Mouse (Mus musculus): ENCODE results near the gene Azin2.

GRCm38 (mm10) chr4:128993675-128994074 lies 31.4 kb upstream of the Azin2 start:
- TF ChIP-seq POLR2A (IDR thresholded peaks at IDR 0.05; ENCODE audit: low read depth, low read length), result no peak
- no peak for TF ChIP-seq BHLHE40 (IDR thresholded peaks at IDR 0.05; ENCODE audit: low read depth, low read length)
- TF ChIP-seq CTCF (conservative IDR thresholded peaks at IDR 0.05 in 1 of 2, IDR thresholded peaks at IDR 0.05 in 1 of 2; ENCODE audit: low read depth in 2 of 2, low read length in 2 of 2), result no peak
- no peak for TF ChIP-seq ETS1 (conservative IDR thresholded peaks at IDR 0.05; ENCODE audit: low read depth, low read length)
- TF ChIP-seq UBTF (IDR thresholded peaks at IDR 0.05; ENCODE audit: low read depth, low read length), result no peak
- no peak for TF ChIP-seq MAX (IDR thresholded peaks at IDR 0.05; ENCODE audit: low read length)
- TF ChIP-seq NELFE (IDR thresholded peaks at IDR 0.05; ENCODE audit: low read depth, low read length), result no peak
- no peak for TF ChIP-seq RAD21 (IDR thresholded peaks at IDR 0.05; ENCODE audit: low read depth, low read length)
